Mouse (Mus musculus) induced T-regulatory cell, adult 2 months (primary cell): Measurements from ENCODE around the gene Olfr1495.
"Not testable (repeated sequence)": the region's sequence is repeated elsewhere in the genome, so short reads cannot be mapped to it uniquely, and the experiment has no call there.

Experiments
- DNase-seq: peaks from one replicate; pipeline ENCODE4 v3.0.0-alpha.2; 2012; ENCODE audit warnings: low read depth

Gene Olfr1495

DNA sequence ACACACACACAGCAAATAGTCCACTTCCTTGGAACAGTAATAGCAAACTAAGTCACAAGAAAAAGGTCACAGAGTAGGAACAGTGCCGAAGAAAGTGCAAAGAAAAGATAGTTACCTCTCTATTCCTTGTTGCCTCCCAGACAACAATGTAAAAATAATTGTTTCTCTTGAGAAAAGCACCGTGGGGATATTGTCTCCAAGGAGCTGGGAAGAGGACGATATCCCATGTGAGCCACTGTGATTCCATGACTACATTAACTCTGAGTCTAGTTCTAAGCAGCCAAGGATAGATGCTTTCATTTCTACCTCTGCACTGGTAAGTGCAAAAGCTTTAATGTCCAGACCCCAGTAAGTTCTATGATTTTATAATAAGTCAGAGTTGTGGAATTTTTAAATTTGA is at the start of gene Olfr1495:
Gene Olfr1495 (plus strand): TSS at position 301 of the 400 bp plus-strand sequence.
- no peak for DNase-seq

DNA sequence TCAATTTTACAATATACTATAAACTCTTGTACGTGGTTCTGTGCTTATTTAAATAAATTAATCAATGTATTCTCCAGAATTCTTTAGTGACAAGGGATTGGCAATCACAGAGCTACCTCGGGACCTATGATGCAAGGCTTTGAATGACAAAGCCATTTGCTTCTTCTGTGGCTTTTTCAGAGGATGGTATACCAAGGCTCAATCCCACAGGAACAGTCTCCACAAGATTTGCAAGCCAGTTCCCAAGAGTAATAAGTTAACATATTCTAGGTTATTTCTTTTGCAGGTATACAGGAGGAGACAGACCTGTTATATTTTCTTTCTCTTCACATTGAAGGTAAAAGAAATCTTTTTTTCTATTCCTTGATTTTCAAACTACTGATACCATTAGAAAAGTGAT is 41.4 kb upstream of the Olfr1495 start, which contains the start of gene Olfr1493-ps1:
Gene Olfr1493-ps1 (plus strand): TSS at position 301 of the 400 bp plus-strand sequence.
- no peak for DNase-seq

DNA sequence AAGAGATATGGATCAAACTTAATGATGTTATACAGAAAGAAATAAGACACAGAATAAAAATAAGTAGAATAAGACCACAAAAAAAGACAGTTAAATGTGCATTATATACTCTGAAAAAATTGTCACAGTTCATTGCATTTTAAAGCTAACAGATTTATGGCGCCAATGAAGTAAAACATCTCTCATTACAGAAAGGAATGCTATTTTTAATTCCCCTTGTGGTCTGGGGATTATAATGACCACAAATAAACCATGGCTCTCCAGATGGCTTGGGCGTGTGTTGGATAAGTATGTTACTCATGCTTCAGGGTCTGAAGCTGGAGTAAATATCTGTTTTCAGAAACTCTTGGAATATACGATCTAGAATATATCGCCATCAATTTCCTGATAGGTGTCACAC is 25.0 kb upstream of the Olfr1495 start, which contains the start of gene Olfr1494:
Gene Olfr1494 (plus strand): TSS at position 301 of the 400 bp plus-strand sequence.
- no peak for DNase-seq

DNA sequence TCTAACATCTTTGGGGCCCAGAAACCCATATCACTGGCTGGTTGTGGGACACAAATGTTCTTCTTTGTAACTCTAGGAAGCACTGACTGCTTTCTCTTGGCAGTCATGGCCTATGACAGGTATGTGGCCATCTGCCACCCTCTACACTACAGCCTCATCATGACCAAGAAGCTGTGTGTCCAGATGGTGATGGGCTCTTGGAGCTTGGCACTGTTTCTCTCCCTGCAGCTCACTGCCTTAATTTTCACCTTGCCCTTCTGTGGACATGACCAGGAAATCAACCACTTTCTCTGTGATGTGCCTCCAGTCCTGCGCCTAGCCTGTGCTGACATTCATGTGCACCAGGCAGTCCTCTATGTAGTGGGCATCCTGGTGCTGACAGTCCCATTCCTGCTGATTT is 15.0 kb upstream of the Olfr1495 start:
- DNase-seq: no peak

DNA sequence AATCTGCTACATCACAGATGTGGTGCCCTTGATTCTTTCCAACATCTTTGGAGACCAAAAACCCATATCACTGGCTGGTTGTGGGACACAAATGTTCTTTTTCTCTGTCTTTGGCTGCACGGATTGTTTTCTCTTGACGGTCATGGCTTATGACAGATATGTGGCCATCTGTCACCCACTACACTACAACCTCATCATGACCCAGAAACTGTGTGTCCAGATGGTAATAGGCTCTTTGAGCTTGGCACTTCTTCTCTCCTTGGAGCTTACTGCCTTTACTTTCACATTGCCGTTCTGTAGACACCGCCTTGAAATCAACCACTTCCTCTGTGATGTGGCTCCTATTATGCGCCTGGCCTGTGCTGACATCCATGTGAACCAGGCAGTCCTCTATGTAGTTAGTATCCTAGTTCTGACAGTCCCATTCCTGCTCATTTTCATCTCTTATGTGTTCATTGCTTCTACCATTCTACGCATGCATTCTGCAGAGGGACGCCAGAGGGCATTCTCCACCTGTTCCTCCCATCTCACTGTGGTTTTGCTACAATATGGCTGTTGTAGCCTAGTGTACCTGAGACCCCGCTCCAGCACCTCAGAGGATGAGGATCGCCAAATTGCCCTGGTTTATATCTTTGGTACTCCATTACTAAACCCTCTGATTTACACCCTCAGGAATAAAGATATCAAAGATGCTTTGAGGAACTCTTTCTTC is 4.3 kb downstream of the Olfr1495 start:
- no peak for DNase-seq

DNA sequence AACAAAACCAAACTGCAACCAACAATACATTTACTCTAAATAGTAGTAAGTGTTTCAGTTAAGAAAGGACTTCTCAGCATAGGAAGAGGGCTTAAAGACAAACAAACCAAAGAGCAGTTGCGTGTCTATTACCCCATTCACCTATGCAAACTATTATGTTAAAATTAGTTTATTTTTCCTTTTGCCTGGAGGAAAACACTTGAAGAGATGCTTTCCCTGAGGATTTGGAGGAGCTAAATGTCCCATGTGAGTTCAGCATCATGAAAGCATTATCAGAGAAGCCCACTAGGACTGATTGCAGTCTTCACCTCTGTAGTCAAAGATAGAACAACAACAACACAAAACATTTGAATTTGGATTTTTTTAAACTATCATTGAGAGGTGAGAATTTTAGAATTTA is 13.2 kb downstream of the Olfr1495 start, which contains the start of gene Olfr1496:
Gene Olfr1496 (plus strand): TSS at position 301 of the 400 bp plus-strand sequence.
- DNase-seq: no peak

DNA sequence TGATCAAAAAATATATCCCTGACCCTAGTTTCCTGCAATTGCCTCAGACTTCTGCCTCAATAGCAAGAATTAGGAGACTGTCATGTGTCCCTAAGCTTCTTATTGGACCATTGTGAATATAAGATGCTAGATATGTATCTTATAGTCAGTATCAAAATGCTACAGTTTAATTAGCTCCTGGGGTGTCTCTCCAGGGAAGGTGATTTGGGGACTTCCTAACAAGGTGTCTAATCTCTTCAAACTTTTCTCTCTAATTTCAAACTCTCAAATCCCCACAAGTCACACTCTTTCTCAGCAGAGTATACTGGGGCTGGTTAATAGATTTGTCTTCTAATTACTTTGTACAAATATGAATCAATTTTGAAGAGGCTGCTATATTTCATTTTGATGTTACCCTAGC is 33.7 kb downstream of the Olfr1495 start, which contains the start of gene Olfr1497:
Gene Olfr1497 (minus strand): TSS at position 101 of the 400 bp plus-strand sequence.
- no peak for DNase-seq

DNA sequence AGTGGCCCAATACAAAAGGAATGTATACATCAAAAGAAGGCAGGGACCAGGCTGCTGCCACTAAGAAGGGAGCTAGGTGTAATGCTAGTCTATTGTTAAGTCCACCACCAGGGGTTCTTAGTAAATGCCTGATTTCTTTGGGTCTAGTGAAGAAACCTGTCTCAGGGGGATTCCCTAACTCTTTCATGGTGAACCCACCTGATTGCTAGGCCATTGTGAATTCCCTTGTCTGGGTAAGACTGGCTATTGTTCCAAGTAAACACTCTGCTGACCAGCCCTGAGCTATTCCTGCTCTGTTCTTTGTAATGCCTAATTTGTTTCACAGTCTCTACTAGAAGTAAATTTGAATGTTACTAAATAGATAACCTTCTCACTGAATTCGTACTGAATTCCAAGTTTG is 41.1 kb downstream of the Olfr1495 start:
- DNase-seq: not testable (repeated sequence)

DNA sequence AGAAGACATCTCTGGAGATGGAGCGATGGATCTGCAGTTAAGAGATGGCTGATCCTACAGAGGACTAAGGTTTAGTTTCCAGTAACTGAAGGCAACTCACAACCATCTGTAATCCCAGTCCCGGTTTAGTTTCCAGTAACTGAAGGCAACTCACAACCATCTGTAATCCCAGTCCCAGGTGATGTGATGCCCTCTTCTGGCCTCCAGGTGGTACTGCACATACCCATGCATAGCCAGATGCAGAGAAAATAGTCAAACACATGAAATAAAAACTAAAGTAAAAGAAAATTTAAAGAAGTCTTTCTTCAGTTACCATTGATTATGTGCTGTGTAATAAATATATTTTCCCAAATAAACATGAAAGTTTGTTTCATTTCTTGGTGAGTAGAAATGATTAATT is 48.4 kb downstream of the Olfr1495 start:
- DNase-seq: peak; percentile 2

DNA sequence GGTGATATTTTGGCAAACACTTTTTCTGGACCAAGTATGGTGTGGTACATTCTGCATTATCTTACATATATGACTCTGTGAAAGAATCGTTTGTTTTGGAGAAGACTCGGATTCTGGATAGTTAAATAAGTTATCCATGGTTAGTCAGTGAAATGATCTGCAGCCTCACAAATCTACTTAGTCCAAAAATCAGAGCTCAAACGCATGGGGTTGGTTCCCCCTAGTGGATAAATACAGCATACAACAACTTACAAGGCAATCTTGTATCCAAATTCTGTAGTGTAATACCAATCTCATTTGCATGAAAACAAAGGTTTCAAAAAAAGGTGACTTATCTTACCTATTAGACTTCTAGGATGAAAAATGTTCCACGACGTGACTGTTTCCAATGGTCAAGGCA is 54.4 kb downstream of the Olfr1495 start:
- peak; percentile 15 for DNase-seq

DNA sequence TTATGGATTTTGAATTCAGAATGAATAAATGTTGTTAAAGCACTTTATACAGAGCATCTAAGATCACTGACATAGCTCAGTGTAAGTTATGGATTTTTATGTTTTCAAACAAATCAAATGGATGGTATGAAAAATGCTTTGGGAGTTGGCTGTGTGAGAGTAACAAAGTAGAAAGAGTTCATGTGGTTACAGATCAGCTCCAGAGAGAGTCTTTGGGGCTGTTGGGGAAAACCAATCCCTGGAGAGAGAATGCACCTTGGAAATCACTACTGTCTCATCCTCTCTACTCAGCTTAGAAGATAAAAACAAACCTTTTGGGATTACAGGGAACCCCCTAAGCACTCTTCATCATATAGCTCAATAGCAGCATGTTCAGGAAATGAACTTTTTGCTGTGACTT is 54.9 kb downstream of the Olfr1495 start, which contains the start of gene Olfr1499:
Gene Olfr1499 (minus strand): TSS at position 101 of the 400 bp plus-strand sequence.
- no peak for DNase-seq
